Mouse (Mus musculus) WW6 (cell line): ENCODE results near the gene Cd300e.
"Not testable (repeated sequence)": the region's sequence is repeated elsewhere in the genome, so short reads cannot be mapped to it uniquely, and the experiment has no call there.

Source experiments
- DNase-seq: peaks from one replicate; pipeline ENCODE4 v3.0.0-alpha.2; 2013; ENCODE audit warnings: low read depth, low spot score

The Cd300e gene

GRCm38 (mm10) chr11:115083376-115084139 is 21.6 kb upstream of the Cd300e start:
- DNase-seq: peak; percentile 52

- DNase-seq: no peak
Observed at GRCm38 (mm10) chr11:115082196-115082595, 20.2 kb upstream of the Cd300e start.

- no peak for DNase-seq
Observed at GRCm38 (mm10) chr11:115081373-115081772, 19.4 kb upstream of the Cd300e start.

GRCm38 (mm10) chr11:115080886-115081285 is 18.9 kb upstream of the Cd300e start:
- DNase-seq: peak; percentile 50

- no peak for DNase-seq
Observed at GRCm38 (mm10) chr11:115078680-115079079, 16.7 kb upstream of the Cd300e start.

GRCm38 (mm10) chr11:115077436-115077835 is 15.5 kb upstream of the Cd300e start:
- DNase-seq: no peak

- no peak for DNase-seq
Observed at GRCm38 (mm10) chr11:115075859-115076258, 13.9 kb upstream of the Cd300e start.

GRCm38 (mm10) chr11:115075407-115075806 is 13.4 kb upstream of the Cd300e start:
- DNase-seq: no peak

- DNase-seq: no peak
Observed at GRCm38 (mm10) chr11:115073002-115073401, 11.0 kb upstream of the Cd300e start.

- no peak for DNase-seq
Observed at GRCm38 (mm10) chr11:115071631-115072294, 9.8 kb upstream of the Cd300e start.

GRCm38 (mm10) chr11:115071015-115071551 is 9.1 kb upstream of the Cd300e start:
- peak; percentile 49 for DNase-seq

GRCm38 (mm10) chr11:115066768-115067167 is 4.8 kb upstream of the Cd300e start:
- DNase-seq: no peak

GRCm38 (mm10) chr11:115059797-115060196 is 2.2 kb downstream of the Cd300e start:
- DNase-seq: no peak

- DNase-seq: no peak
Observed at GRCm38 (mm10) chr11:115058701-115059100, 3.3 kb downstream of the Cd300e start.

GRCm38 (mm10) chr11:115054537-115054936 is 7.4 kb downstream of the Cd300e start:
- no peak for DNase-seq

- DNase-seq: no peak
Observed at GRCm38 (mm10) chr11:115052991-115053390, 9.0 kb downstream of the Cd300e start.

- peak; percentile 68 for DNase-seq
Observed at GRCm38 (mm10) chr11:115052206-115052605, 9.8 kb downstream of the Cd300e start.

GRCm38 (mm10) chr11:115049282-115049895 is 12.6 kb downstream of the Cd300e start:
- DNase-seq: no peak

GRCm38 (mm10) chr11:115048259-115048658 is 13.7 kb downstream of the Cd300e start, which contains the start of gene Cd300ld3:
Gene Cd300ld3, minus strand, starts transcription at chr11:115048409.
- no peak for DNase-seq

GRCm38 (mm10) chr11:115037669-115038068 is 24.3 kb downstream of the Cd300e start, which contains the start of gene Cd300ld5:
Gene Cd300ld5, minus strand, starts transcription at chr11:115037769.
- not testable (repeated sequence) for DNase-seq

- not testable (repeated sequence) for DNase-seq
Observed at GRCm38 (mm10) chr11:115026912-115027311, 35.1 kb downstream of the Cd300e start, which contains the start of gene Cd300ld4. Gene Cd300ld4, minus strand, starts transcription at chr11:115027012.

GRCm38 (mm10) chr11:115016093-115016492 is 45.9 kb downstream of the Cd300e start, which contains the start of gene Cd300ld2:
Gene Cd300ld2, minus strand, starts transcription at chr11:115016193.
- not testable (repeated sequence) for DNase-seq
